Mouse (Mus musculus) heart, postnatal 0 days (tissue): ENCODE measurements at regions not wholly inside any gene's neighbourhood (a gene's known extent, or its start where the extent isn't known, plus 50 kb on each side); places are given as distances from the start of the nearest gene placed in this dataset.

Source experiments
- ATAC-seq: fragments of 200-750 bp; cut with Nextera tagmentation; 2 replicates; pipeline ENCODE4 v1.8.0; 2017; ENCODE audit warnings: low read depth, moderate number of reproducible peaks, moderate library complexity; ENCODE audit not compliant: insufficient read depth
- DNase-seq: peaks from one replicate; pipeline ENCODE4 v3.0.0-alpha.2; 2016; ENCODE audit warnings: low spot score
- H3K27ac ChIP-seq: fragments of 300-500 bp; sonication (generic); 2 replicates; pipeline ENCODE4 v1.5.1; 2014; ENCODE audit warnings: low read depth, mild to moderate bottlenecking
- H3K27me3 ChIP-seq: fragments of 300-500 bp; sonication (generic); 2 replicates; pipeline ENCODE4 v1.6.1; 2014; ENCODE audit warnings: low read length, mixed read lengths; ENCODE audit not compliant: control insufficient read depth, insufficient read depth
- H3K36me3 ChIP-seq: fragments of 300-500 bp; sonication (generic); replicated peaks from 2 replicates; pipeline ENCODE4 v1.6.1; 2014; ENCODE audit warnings: low read length, mixed read lengths; ENCODE audit not compliant: control insufficient read depth, insufficient read depth
- H3K4me1 ChIP-seq: fragments of 300-500 bp; sonication (generic); 2 replicates; pipeline ENCODE4 v1.6.1; 2014; ENCODE audit warnings: antibody characterized with exemption; ENCODE audit not compliant: control insufficient read depth, insufficient read depth
- H3K4me2 ChIP-seq: fragments of 300-500 bp; sonication (generic); 2 replicates; pipeline ENCODE4 v1.6.1; 2014; ENCODE audit warnings: low read depth, mild to moderate bottlenecking, low read length, moderate library complexity
- H3K4me3 ChIP-seq: fragments of 300-500 bp; sonication (generic); 2 replicates; pipeline ENCODE4 v1.5.1; 2014; ENCODE audit warnings: low read depth, low read length
- H3K9ac ChIP-seq: fragments of 300-500 bp; sonication (generic); replicated peaks from 2 replicates; pipeline ENCODE4 v1.6.1; 2014; ENCODE audit warnings: low read depth, low read length, mixed read lengths
- H3K9me3 ChIP-seq: fragments of 300-500 bp; sonication (generic); replicated peaks from 2 replicates; pipeline ENCODE4 v1.6.1; 2016; ENCODE audit warnings: low read length; ENCODE audit not compliant: control insufficient read depth
- CTCF ChIP-seq: IDR thresholded peaks from 2 replicates; pipeline ENCODE4 v1.5.1; 2016; ENCODE audit warnings: antibody characterized with exemption, control low read depth, low read depth
- EP300 ChIP-seq: IDR thresholded peaks from 2 replicates; pipeline ENCODE4 v1.6.1; 2016; ENCODE audit warnings: antibody characterized with exemption, low read depth
- WGBS: fragments of 180-500 bp; shearing (Covaris S2); extraction: QIAGEN DNeasy Blood & Tissue Kit; methylation state at CpG from one replicate; pipeline ENCODE4 v1.1.7; 2014; 5-methylcytosine and 5-hydroxymethylcytosine counted together

DNA sequence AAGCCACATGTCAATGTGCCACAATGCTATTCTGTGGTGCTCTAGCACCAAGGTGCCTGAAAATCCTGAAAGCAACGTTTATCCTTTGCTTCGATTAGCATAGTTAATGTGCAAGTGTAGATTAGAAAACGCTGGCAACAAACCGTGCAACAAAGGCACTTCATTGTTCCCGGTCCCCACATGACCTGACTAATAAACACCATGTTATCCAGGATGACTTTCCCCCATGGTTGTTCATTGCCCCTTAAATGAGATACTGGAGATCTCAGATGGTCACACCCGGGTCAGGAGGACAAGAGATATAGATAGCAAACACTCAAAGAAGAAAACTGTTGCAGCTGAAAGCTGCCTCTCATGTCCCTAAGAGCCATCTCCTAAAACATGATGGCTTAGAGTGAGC, 180.3 kb downstream of the Btg1 start:
- DNase-seq (no peak), ATAC-seq (no peak)
- H3K4me3 ChIP-seq: no peak overlapping the region
- H3K36me3 ChIP-seq: no peaks in the 10 kb centered on the region
- H3K9me3 ChIP-seq: no peaks in the 10 kb centered on the region
- no peak overlapping the region for H3K27ac ChIP-seq
- H3K27me3 ChIP-seq: no peaks in the 10 kb centered on the region
- no peak overlapping the region for H3K4me2 ChIP-seq
- WGBS: 68% methylated on average over 6 of the region's 6 CpGs
- H3K9ac ChIP-seq: no peak overlapping the region
- TF ChIP-seq CTCF (no peak), EP300 (no peak)
- H3K4me1 ChIP-seq: no peaks in the 10 kb centered on the region

DNA sequence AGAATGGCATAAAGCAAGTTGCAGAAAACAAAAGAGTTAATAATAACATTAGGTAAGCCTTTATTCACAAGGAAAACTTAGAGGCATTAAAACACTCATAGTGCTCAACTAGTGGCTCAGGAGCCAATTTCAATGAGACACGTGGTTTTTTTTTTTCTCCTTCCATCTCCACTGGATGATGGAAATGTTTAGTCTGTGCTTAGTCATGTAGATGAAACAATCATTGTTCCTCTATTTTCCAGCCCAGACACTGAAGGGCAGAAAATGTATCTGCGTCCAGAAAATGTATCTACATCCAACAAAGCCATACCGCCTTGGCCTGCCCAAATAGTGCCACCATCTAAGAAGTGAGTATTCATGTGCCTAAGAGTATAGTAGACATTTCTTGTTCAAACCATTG, 184.0 kb downstream of the Btg1 start:
- Histone ChIP-seq H3K4me3 (no peak overlapping the region), H3K27ac (no peak overlapping the region), H3K9me3 (no peaks in the 10 kb centered on the region), H3K36me3 (no peaks in the 10 kb centered on the region), H3K4me2 (no peak overlapping the region), H3K4me1 (no peaks in the 10 kb centered on the region), H3K27me3 (no peaks in the 10 kb centered on the region), H3K9ac (no peak overlapping the region)
- no peak for DNase-seq
- no peak for ATAC-seq
- WGBS: 78% methylated on average over 3 of the region's 3 CpGs
- TF ChIP-seq CTCF (no peak), EP300 (no peak)

DNA sequence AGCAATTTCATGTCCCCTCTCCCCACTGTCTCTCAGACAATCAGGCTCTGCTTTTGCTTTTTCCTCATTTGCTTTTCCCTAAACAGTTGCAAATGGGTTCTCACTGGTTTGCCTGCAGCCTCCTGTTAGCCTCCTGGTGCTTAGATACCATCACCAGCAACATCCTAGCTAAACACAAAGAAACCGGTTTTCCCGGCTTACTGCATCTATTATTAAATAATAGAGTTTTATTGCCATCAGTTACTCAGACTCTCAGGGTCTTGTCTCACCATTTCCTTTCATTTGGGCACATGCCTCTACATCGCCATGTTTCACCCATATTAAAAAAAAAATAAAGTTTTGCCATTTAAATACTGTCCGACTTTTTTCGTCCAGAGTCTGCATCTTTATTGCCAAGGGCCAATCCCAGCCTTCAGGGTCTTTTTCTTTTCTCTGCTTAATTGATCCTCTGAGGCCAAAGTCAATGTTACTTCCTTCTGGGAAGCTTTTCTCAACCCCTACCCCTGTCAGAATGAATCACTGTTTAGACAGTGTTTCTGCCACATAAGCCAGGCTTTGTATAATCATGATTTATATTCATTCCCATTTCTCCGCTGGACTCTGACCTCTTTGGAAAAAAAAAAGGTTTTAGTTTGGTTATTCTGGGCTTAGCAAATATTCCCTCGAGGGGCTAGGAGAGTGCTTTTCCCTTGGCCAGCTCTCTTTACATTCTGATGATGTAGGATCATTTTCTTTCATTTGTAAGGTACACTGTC, 187.4 kb downstream of the Btg1 start:
- no peaks in the 10 kb centered on the region for H3K4me1 ChIP-seq
- no peak overlapping the region for H3K27ac ChIP-seq
- no peak for TF ChIP-seq CTCF
- TF ChIP-seq EP300: no peak
- H3K9ac ChIP-seq: no peak overlapping the region
- 75% methylated on average over 7 of the region's 7 CpGs for WGBS
- no peak overlapping the region for H3K4me3 ChIP-seq
- no peaks in the 10 kb centered on the region for H3K36me3 ChIP-seq
- DNase-seq (no peak), ATAC-seq (no peak)
- H3K4me2 ChIP-seq: no peak overlapping the region
- no peaks in the 10 kb centered on the region for H3K27me3 ChIP-seq
- H3K9me3 ChIP-seq: no peaks in the 10 kb centered on the region

DNA sequence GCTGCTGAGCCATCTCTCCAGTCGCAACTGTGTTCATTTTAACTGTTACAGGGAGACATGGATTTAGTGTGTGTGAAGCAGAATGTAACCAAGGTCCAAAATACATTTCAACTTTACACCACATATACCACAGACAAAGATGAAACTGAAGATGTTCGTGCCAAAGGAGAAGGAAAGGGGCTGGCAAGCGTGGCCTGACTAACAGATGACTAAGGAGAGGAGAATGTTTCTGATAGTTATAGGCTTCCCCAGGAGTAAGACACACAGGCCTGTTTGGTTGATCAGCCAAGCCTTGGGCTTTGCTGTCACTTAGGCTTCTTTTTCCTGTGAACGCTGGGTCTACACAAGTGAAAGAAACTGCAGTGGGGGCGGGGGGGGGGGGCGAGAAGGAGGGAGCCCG, 189.8 kb downstream of the Btg1 start:
- Histone ChIP-seq H3K36me3 (no peaks in the 10 kb centered on the region), H3K9ac (no peak overlapping the region), H3K27me3 (no peaks in the 10 kb centered on the region), H3K27ac (no peak overlapping the region), H3K4me2 (no peak overlapping the region), H3K4me1 (no peaks in the 10 kb centered on the region), H3K4me3 (no peak overlapping the region), H3K9me3 (no peaks in the 10 kb centered on the region)
- TF ChIP-seq EP300: no peak
- TF ChIP-seq CTCF: no peak
- 57% methylated on average over 5 of the region's 7 CpGs for WGBS
- ATAC-seq (no peak), DNase-seq (no peak)

DNA sequence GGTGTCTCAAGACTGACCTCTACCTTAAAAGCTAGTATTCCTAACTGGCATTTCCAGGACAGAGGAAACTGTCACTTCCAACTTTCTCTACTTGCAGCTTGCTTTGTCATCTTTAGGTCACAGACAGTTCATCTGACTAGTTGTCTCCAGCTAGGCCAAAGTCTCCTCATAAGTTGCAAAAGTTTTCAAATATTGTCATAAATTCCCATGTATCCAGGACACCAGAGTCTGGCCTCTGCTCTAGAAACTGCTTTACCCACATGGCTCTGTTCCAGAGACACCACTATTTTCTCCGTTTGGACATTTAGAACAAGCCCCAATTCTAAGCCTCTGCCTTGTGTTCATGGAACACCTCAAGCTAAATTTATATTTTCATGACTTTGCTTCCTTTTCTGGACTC, 205.0 kb downstream of the Btg1 start:
- ATAC-seq (no peak), DNase-seq (no peak)
- H3K4me2 ChIP-seq: no peak overlapping the region
- 39% methylated on average over 1 of the region's 1 CpGs for WGBS
- no peak for TF ChIP-seq EP300
- TF ChIP-seq CTCF: no peak
- H3K27ac ChIP-seq: no peak overlapping the region
- no peaks in the 10 kb centered on the region for H3K9me3 ChIP-seq
- no peaks in the 10 kb centered on the region; the same call in 1 of the 2 replicates for H3K4me1 ChIP-seq
- H3K27me3 ChIP-seq: no peaks in the 10 kb centered on the region
- no peak overlapping the region for H3K4me3 ChIP-seq
- no peak overlapping the region for H3K9ac ChIP-seq
- no peaks in the 10 kb centered on the region for H3K36me3 ChIP-seq
